Mouse (Mus musculus): ENCODE data around the gene Rangrf. TPM values are rescaled to one million over a fixed set of nuclear protein-coding genes. Genes with fewer than 3 reads are reported as not detected.

Gene Rangrf
- total and polyA plus RNA-seq, 3 experiments: 159 to 207 TPM; not detected in 1

- Histone ChIP-seq H3K4me1 (ENCODE audit: control insufficient read depth in 1 of 2, insufficient read depth in 2 of 2, low read length in 2 of 2) (peaks cover 0 to 23% of the 10 kb centered on the region in 2 experiments; a peak in 3 of 4 replicates), H3K79me2 (ENCODE audit: control insufficient read depth, insufficient read depth, low read length, poor library complexity) (no peaks in the 10 kb centered on the region; the same call in 1 of the 2 replicates), H3K9ac (ENCODE audit: control insufficient read depth, low read depth, low read length, poor library complexity, severe bottlenecking) (no peak overlapping the region), H3K27ac (ENCODE audit: control insufficient read depth, low read depth, low read length) (no peak overlapping the region), H3K9me3 (replicated peaks; ENCODE audit: insufficient read depth, low read length) (no peaks in the 10 kb centered on the region), H3K36me3 (ENCODE audit: control insufficient read depth in 1 of 2, insufficient read depth in 2 of 2, low read length in 2 of 2) (peaks cover 0 to 2% of the 10 kb centered on the region in 2 experiments; a peak in 2 of 4 replicates), H3K4me3 (ENCODE audit: control insufficient read depth in 1 of 2, insufficient read depth in 1 of 2, low read depth in 2 of 2, low read length in 2 of 2) (no peak overlapping the region), H3K27me3 (ENCODE audit: control insufficient read depth in 1 of 2, insufficient read depth in 2 of 2, low read length in 2 of 2) (no peaks in the 10 kb centered on the region)
- no peak for TF ChIP-seq MYC (IDR thresholded peaks at IDR 0.05; ENCODE audit: low read depth, low read length)
- no peak for TF ChIP-seq MXI1 (IDR thresholded peaks at IDR 0.05; ENCODE audit: low read depth, low read length)
- no peak for TF ChIP-seq ELF1 (IDR thresholded peaks at IDR 0.05; ENCODE audit: low read depth, low read length)
- TF ChIP-seq USF2 (IDR thresholded peaks at IDR 0.05; ENCODE audit: borderline replicate concordance in 1 of 2, insufficient read depth in 1 of 2, low read depth in 1 of 2, low read length in 2 of 2): no peak
- no peak for TF ChIP-seq NRF1 (IDR thresholded peaks at IDR 0.05; ENCODE audit: insufficient read depth, low read depth, low read length, poor library complexity, severe bottlenecking)
- TF ChIP-seq MAX (IDR thresholded peaks at IDR 0.05; ENCODE audit: low read length): no peak
- TF ChIP-seq RCOR1 (IDR thresholded peaks at IDR 0.05; ENCODE audit: low read depth, low read length): no peak
- TF ChIP-seq TCF12 (IDR thresholded peaks at IDR 0.05; ENCODE audit: low read depth, low read length): no peak
- DNase-seq (ENCODE audit: low read depth, low spot score): no peak
These were observed 4.8 kb downstream of the Rangrf start for GRCm38 (mm10) chr11:68970232-68970631.

DNA sequence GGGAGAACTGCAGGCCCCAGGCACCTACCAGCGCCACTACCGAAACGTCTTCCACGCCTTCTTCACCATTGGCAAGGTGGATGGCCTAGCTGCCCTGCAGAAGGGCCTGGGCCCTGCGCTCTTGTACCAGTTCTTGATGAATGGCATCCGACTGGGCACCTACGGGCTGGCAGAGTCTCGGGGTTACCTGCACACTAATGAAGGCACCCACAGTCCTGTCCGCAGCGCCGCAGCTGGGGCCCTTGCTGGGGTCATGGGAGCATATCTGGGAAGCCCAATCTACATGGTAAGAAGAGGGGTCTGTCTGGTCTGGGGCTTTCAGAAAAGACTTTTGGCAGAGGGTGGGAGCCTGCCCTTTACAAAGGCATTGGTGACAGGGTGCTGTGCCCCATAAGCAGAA, 6.2 kb downstream of the Rangrf start:
- Histone ChIP-seq H3K36me3 (ENCODE audit: control insufficient read depth in 1 of 2, insufficient read depth in 2 of 2, low read length in 2 of 2) (peaks cover 0 to 2% of the 10 kb centered on the region in 2 experiments; a peak in 2 of 4 replicates), H3K27me3 (ENCODE audit: control insufficient read depth in 1 of 2, insufficient read depth in 2 of 2, low read length in 2 of 2) (no peaks in the 10 kb centered on the region), H3K27ac (ENCODE audit: control insufficient read depth, low read depth, low read length) (no peak overlapping the region), H3K4me1 (ENCODE audit: control insufficient read depth in 1 of 2, insufficient read depth in 2 of 2, low read length in 2 of 2) (peaks cover 0 to 23% of the 10 kb centered on the region in 2 experiments; a peak in 3 of 4 replicates), H3K9ac (ENCODE audit: control insufficient read depth, low read depth, low read length, poor library complexity, severe bottlenecking) (no peak overlapping the region), H3K79me2 (ENCODE audit: control insufficient read depth, insufficient read depth, low read length, poor library complexity) (no peaks in the 10 kb centered on the region; the same call in 1 of the 2 replicates), H3K9me3 (replicated peaks; ENCODE audit: insufficient read depth, low read length) (no peaks in the 10 kb centered on the region), H3K4me3 (ENCODE audit: control insufficient read depth in 1 of 2, insufficient read depth in 1 of 2, low read depth in 2 of 2, low read length in 2 of 2) (peak overlapping the region in 1 of 2 experiments; percentile 82; a peak in 2 of 4 replicates)
- no peak for DNase-seq (ENCODE audit: low read depth, low spot score)
- TF ChIP-seq MAX (IDR thresholded peaks at IDR 0.05; ENCODE audit: low read length) (no peak), POLR2A (IDR thresholded peaks at IDR 0.05; ENCODE audit: control insufficient read depth in 1 of 2, insufficient read depth in 1 of 2, low read depth in 1 of 2, low read length in 2 of 2, poor library complexity in 1 of 2) (no peak), SMC3 (IDR thresholded peaks at IDR 0.05; ENCODE audit: low read depth, low read length) (no peak), NELFE (IDR thresholded peaks at IDR 0.05; ENCODE audit: low read depth, low read length) (no peak), GABPA (IDR thresholded peaks at IDR 0.05; ENCODE audit: low read depth, low read length) (no peak), ETS1 (IDR thresholded peaks at IDR 0.05; ENCODE audit: low read depth, low read length) (no peak), SIN3A (IDR thresholded peaks at IDR 0.05; ENCODE audit: low read length) (no peak), KAT2A (conservative IDR thresholded peaks at IDR 0.05; ENCODE audit: low read depth, low read length) (no peak), ELF1 (IDR thresholded peaks at IDR 0.05; ENCODE audit: low read depth, low read length) (no peak), CHD2 (IDR thresholded peaks at IDR 0.05; ENCODE audit: low read length) (no peak), ZNF384 (IDR thresholded peaks at IDR 0.05; ENCODE audit: low read depth, low read length) (no peak), RCOR1 (IDR thresholded peaks at IDR 0.05; ENCODE audit: low read depth, low read length) (no peak), MXI1 (IDR thresholded peaks at IDR 0.05; ENCODE audit: low read depth, low read length) (no peak), NRF1 (IDR thresholded peaks at IDR 0.05; ENCODE audit: insufficient read depth, low read depth, low read length, poor library complexity, severe bottlenecking) (no peak), MEF2A (IDR thresholded peaks at IDR 0.05; ENCODE audit: extremely low read depth, insufficient replicate concordance, low read depth, low read length, poor library complexity, severe bottlenecking) (no peak), MYC (IDR thresholded peaks at IDR 0.05; ENCODE audit: low read depth, low read length) (no peak), USF1 (IDR thresholded peaks at IDR 0.05; ENCODE audit: low read depth, low read length) (no peak), TCF12 (IDR thresholded peaks at IDR 0.05; ENCODE audit: low read depth, low read length) (no peak), MYB (IDR thresholded peaks at IDR 0.05; ENCODE audit: low read depth, low read length) (no peak), E2F4 (IDR thresholded peaks at IDR 0.05; ENCODE audit: borderline replicate concordance, low read depth, low read length) (no peak)
